Mouse (Mus musculus): Measurements from ENCODE around the gene Gm42688. TPM values are rescaled to one million over a fixed set of nuclear protein-coding genes. Genes with fewer than 3 reads are reported as not detected.

Gene Gm42688
- total RNA-seq, 2 experiments from 2014 or later = 0.99 to 1.6 TPM

GRCm38 (mm10) chr6:83115682-83116372 lies 14.4 kb downstream of the Gm42688 start:
- DNase-seq (ENCODE audit: low spot score) = no peak
- intact Hi-C loops (cut with DNase I) = loop anchor here (2.0 kb wide), 1 partner anchor 43 kb away; no protein-coding TSS in a partner anchor

- intact Hi-C loops (cut with DNase I) = no loop called here
- DNase-seq (ENCODE audit: low spot score) = no peak
These were observed 15.2 kb downstream of the Gm42688 start for GRCm38 (mm10) chr6:83116373-83117164.

GRCm38 (mm10) chr6:83117165-83117438 lies 15.7 kb downstream of the Gm42688 start:
- DNase-seq (ENCODE audit: low spot score) = no peak
- intact Hi-C loops (cut with DNase I) = no loop called here

GRCm38 (mm10) chr6:83117616-83118015 lies 16.2 kb downstream of the Gm42688 start:
- DNase-seq (ENCODE audit: low spot score) = no peak
- intact Hi-C loops (cut with DNase I) = no loop called here

GRCm38 (mm10) chr6:83118369-83118768 lies 17.0 kb downstream of the Gm42688 start:
- intact Hi-C loops (cut with DNase I) = no loop called here
- DNase-seq (ENCODE audit: low spot score) = no peak

GRCm38 (mm10) chr6:83118825-83119733 lies 17.7 kb downstream of the Gm42688 start:
- DNase-seq (ENCODE audit: low spot score) = no peak
- intact Hi-C loops (cut with DNase I) = no loop called here

GRCm38 (mm10) chr6:83119734-83120051 lies 18.3 kb downstream of the Gm42688 start:
- DNase-seq (ENCODE audit: low spot score) = no peak
- intact Hi-C loops (cut with DNase I) = no loop called here

GRCm38 (mm10) chr6:83120930-83121862 lies 19.8 kb downstream of the Gm42688 start, which contains the start of gene Wbp1:
Gene Wbp1, minus strand, starts transcription at chr6:83121559.
- DNase-seq (ENCODE audit: low spot score) = peak; percentile 97
- intact Hi-C loops (cut with DNase I) = no loop called here

GRCm38 (mm10) chr6:83121863-83122710 lies 20.7 kb downstream of the Gm42688 start:
- DNase-seq (ENCODE audit: low spot score) = no peak
- intact Hi-C loops (cut with DNase I) = no loop called here

- intact Hi-C loops (cut with DNase I) = no loop called here
- no peak for DNase-seq (ENCODE audit: low spot score)
These were observed 21.5 kb downstream of the Gm42688 start for GRCm38 (mm10) chr6:83122961-83123360.

- intact Hi-C loops (cut with DNase I) = no loop called here
These were observed 23.5 kb downstream of the Gm42688 start for GRCm38 (mm10) chr6:83124851-83125312.

GRCm38 (mm10) chr6:83125331-83125730 lies 23.9 kb downstream of the Gm42688 start, which contains the start of gene Ino80b:
Gene Ino80b, minus strand, starts transcription at chr6:83125431.
- intact Hi-C loops (cut with DNase I) = no loop called here
- DNase-seq (ENCODE audit: low spot score) = no peak

More at GRCm38 (mm10) chr6:83124851-83125312, 23.5 kb downstream of the Gm42688 start:
- peak; percentile 85 for DNase-seq (ENCODE audit: low spot score)

- intact Hi-C loops (cut with DNase I) = no loop called here
- no peak for DNase-seq (ENCODE audit: low spot score)
These were observed 26.0 kb downstream of the Gm42688 start for GRCm38 (mm10) chr6:83127419-83127818.

- DNase-seq (ENCODE audit: low spot score) = no peak
- intact Hi-C loops (cut with DNase I) = no loop called here
These were observed 30.1 kb downstream of the Gm42688 start for GRCm38 (mm10) chr6:83131469-83132034.

- DNase-seq (ENCODE audit: low spot score) = no peak
- intact Hi-C loops (cut with DNase I) = no loop called here
These were observed 30.9 kb downstream of the Gm42688 start for GRCm38 (mm10) chr6:83132176-83132919.

- intact Hi-C loops (cut with DNase I) = no loop called here
- no peak for DNase-seq (ENCODE audit: low spot score)
These were observed 32.8 kb downstream of the Gm42688 start for GRCm38 (mm10) chr6:83134226-83134625.

GRCm38 (mm10) chr6:83134951-83135513 lies 33.6 kb downstream of the Gm42688 start, which contains the start of gene Rtkn:
Gene Rtkn, plus strand, starts transcription at chr6:83135463.
- no peak for DNase-seq (ENCODE audit: low spot score)
- intact Hi-C loops (cut with DNase I) = no loop called here
